Mouse (Mus musculus): Measurements from ENCODE around the gene Smad6.

DNA sequence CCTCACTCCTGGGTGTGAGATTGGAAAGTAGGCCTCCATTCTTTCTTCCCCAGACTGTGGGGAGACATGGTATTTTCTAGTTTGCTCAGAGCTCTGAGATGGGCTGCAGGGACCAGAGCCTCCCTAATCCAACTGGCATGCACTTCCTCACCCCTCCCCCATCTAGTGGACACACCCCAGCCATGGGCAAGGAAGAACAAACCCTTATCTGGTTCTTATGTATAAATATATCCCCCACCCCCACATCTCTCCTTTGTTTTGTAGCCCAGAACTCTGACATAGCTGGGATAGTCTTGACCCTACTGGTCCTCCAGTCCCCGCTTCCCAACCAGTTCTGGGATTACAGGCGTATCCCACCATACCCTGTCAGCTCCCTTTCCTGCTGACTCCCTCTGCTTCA is 69.3 kb downstream of the Smad6 start:
- no peak for TF ChIP-seq GATA1 (IDR thresholded peaks at IDR 0.05; ENCODE audit: low read length)
- TF ChIP-seq TAL1 (IDR thresholded peaks at IDR 0.05; ENCODE audit: low read length) = no peak

All from erythroblast, embryonic 14.5 days (primary cell).